Mouse (Mus musculus) spleen, adult 2 months (tissue): ENCODE measurements around the gene Rhou.

Source experiments
- CTCF ChIP-seq: fragments of 200-500 bp; IDR thresholded peaks from 2 replicates; pipeline ENCODE4 v1.5.1; 2011; ENCODE audit warnings: mild to moderate bottlenecking, inconsistent platforms; ENCODE audit not compliant: insufficient read depth, insufficient read length, insufficient replicate concordance; ENCODE audit errors: extremely low read depth
- POLR2A ChIP-seq: fragments of 200-500 bp; IDR thresholded peaks from 2 replicates; pipeline ENCODE4 v1.6.1; 2011; ENCODE audit warnings: low read depth, low read length, inconsistent platforms

GRCm38 (mm10) chr8:123701952-123702587 is 48.3 kb downstream of the Rhou start:
- no peak for TF ChIP-seq CTCF
- no peak for TF ChIP-seq POLR2A
